Mouse (Mus musculus): ENCODE results near the gene Gm20388.

DNA sequence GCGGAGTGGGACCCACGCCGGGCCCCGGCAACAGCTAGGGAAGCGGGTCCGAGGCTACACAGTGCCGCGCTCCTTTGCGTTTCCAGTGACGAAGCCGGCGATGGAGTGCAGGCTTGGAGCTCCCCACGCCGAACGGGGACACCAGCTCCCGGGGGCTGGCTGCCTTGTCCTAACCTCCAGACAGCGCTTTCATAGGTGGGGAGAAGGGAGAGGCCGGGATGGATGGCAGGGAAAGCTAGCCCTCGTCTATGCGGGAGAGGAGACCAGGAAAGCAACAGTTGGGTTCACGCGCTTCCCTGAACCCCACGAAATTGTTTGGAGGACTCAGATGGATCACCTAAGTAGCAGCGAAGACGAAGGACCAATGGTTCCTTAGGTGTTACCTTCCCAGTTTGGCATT, 1204.5 kb downstream of the Gm20388 start:
- no peak for TF ChIP-seq CTCF (IDR thresholded peaks at IDR 0.05; ENCODE audit: control insufficient read depth, insufficient read depth, low read length)
- no peak for TF ChIP-seq POLR2A (IDR thresholded peaks at IDR 0.05; ENCODE audit: borderline replicate concordance, control insufficient read depth, low read depth, low read length)

All from bone marrow, adult 2 months (tissue).